Mouse (Mus musculus) brain, embryonic 14.5 days (tissue): ENCODE measurements around the gene 4921539E11Rik. TPM values are rescaled to one million over a fixed set of nuclear protein-coding genes. Genes with fewer than 3 reads are reported as not detected.

Source experiments
- DNase-seq: peaks from one replicate; pipeline ENCODE4 v3.0.0-alpha.2; 2011; ENCODE audit warnings: low read depth
- CTCF ChIP-seq: fragments of 200-500 bp; IDR thresholded peaks from 2 replicates; pipeline ENCODE4 v1.5.1; 2012; ENCODE audit warnings: inconsistent platforms, mild to moderate bottlenecking, moderate library complexity, borderline replicate concordance; ENCODE audit not compliant: insufficient read depth, insufficient read length; ENCODE audit errors: extremely low read depth
- POLR2A ChIP-seq: fragments of 200-500 bp; IDR thresholded peaks from 2 replicates; pipeline ENCODE4 v1.6.1; 2012; ENCODE audit warnings: mild to moderate bottlenecking, inconsistent platforms, borderline replicate concordance; ENCODE audit not compliant: poor library complexity, insufficient read depth, insufficient read length, severe bottlenecking; ENCODE audit errors: extremely low read depth
- polyA plus RNA-seq: library from polyadenylated mRNA; depleted of rRNA; stranded (reverse); fragments of >200 nt; gene quantifications from 2 replicates; pipeline ENCODE4 v1.2.3, GENCODE M21; 2012; rRNA removed

4921539E11Rik gene
- polyA plus RNA-seq, 1 experiment, result not detected

DNA sequence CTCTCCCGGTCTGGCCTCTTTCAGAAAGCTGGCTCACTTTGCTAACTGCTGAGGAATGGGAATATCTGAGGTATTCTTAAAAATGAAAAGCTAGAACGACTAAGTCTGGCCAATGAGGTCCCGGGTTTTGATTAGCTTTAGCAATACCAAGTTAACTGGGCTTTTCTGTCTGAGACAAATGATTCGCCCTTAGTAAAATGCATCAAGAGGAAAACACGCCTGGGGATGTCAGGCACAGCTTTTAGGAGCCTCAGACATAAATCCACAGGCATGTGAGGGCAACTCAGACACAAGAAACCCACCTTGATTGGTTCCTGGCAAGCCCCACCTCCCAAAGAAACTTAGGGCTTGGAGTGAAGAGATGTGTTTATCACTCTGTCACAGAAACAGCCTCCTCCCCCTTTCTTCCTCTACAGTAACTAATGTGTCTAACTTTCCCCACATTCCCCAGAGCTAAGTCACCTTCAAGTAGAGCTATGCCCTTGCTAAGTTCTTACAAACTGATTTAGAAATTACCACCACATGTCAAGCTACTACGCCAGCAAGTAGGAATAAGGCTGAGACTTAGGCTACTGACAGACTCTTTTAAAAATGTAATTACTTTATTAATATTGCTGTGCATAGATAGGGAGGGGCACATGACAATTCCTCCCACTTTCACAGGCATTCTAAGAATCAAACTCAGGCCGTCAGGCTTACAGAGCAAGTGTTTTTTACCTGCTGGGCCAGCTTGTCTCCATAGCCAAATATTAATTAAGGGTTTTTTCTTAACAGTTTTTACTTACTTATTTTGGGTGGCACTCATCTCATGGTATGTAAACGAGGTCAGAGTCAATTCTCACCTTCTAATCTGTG lies 101.7 kb downstream of the 4921539E11Rik start:
- TF ChIP-seq CTCF, result no peak
- no peak for TF ChIP-seq POLR2A
- DNase-seq, result no peak

Other genes starting within 250 kb of the 4921539E11Rik start
- gene Mier1, start 176.5 kb downstream of the 4921539E11Rik start, polyA plus RNA-seq, result 30.2 and 31.9 TPM in 2 replicates
- 8.5 and 10.1 TPM in 2 replicates for gene Wdr78, start 176.3 kb downstream of the 4921539E11Rik start, polyA plus RNA-seq
- 6.4 and 8.4 TPM in 2 replicates for gene Slc35d1, start 75.7 kb downstream of the 4921539E11Rik start, polyA plus RNA-seq
- gene Oma1, start 22.9 kb upstream of the 4921539E11Rik start, polyA plus RNA-seq, result 5.7 and 7.6 TPM in 2 replicates